8 mouse cellular contexts compared by ENCODE assay signal in genomic region chr1:173766848-173767617, GRCm38 (mm10). TPM values are rescaled to one million over a fixed set of nuclear protein-coding genes. Genes with fewer than 3 reads are reported as not detected.
DNase-seq lines count a peak whose midpoint lies in the region; ATAC-seq and TF ChIP-seq lines count a peak whose summit lies in the region.
"Not testable (repeated sequence)": the region's sequence is repeated elsewhere in the genome, so short reads cannot be mapped to it uniquely, and the experiment has no call there.

Gene Ifi204, minus strand, starts transcription at chr1:173766943.

- 80% methylated on average over 5 of the region's 5 CpGs for WGBS in limb, embryonic 14.5 days

- H3K4me1 ChIP-seq in limb, embryonic 14.5 days (ENCODE audit: control insufficient read depth, insufficient read depth, low read length), result not testable (repeated sequence)

- peak; percentile 53; the same call in 1 of the 2 replicates for ATAC-seq in erythroid progenitor cell, adult 5-6 weeks (replicated peaks; ENCODE audit: low FRiP score, poor library complexity, severe bottlenecking)
- not testable (repeated sequence) for ATAC-seq in limb, embryonic 14.5 days (ENCODE audit: low FRiP score, low read depth)

- not testable (repeated sequence) for H3K27ac ChIP-seq in limb, embryonic 14.5 days (replicated peaks; ENCODE audit: low read depth, low read length)

- TF ChIP-seq POLR2A in limb, embryonic 14.5 days (IDR thresholded peaks at IDR 0.05; ENCODE audit: borderline replicate concordance, extremely low read depth, insufficient read depth, insufficient read length), result not testable (repeated sequence)

- not testable (repeated sequence) for H3K36me3 ChIP-seq in limb, embryonic 14.5 days (ENCODE audit: control insufficient read depth, insufficient read depth, low read length)

- H3K4me3 ChIP-seq in limb, embryonic 14.5 days (replicated peaks; ENCODE audit: low read length), result not testable (repeated sequence)

- not testable (repeated sequence) for H3K27me3 ChIP-seq in limb, embryonic 14.5 days (ENCODE audit: control insufficient read depth, insufficient read depth, low read length)

- DNase-seq in 416B (ENCODE audit: low read depth), result peak; percentile 60
- DNase-seq in adrenal gland, adult 2 months, result peak; percentile 48
- peak; percentile 83 for DNase-seq in heart, adult 8-10 months (ENCODE audit: low spot score)
- DNase-seq in kidney, adult 11 months, result peak; percentile 36
- DNase-seq in limb, embryonic 14.5 days (ENCODE audit: low spot score), result peak; percentile 5
- peak; percentile 3 for DNase-seq in lung, postnatal 10 days
- peak; percentile 29 for DNase-seq in ovary, adult 18-20 months (ENCODE audit: low spot score)

- not testable (repeated sequence) for H3K9ac ChIP-seq in limb, embryonic 14.5 days (ENCODE audit: low read depth, low read length, severe bottlenecking)

- H3K9me3 ChIP-seq in limb, embryonic 14.5 days (ENCODE audit: control insufficient read depth, low read length), result not testable (repeated sequence)

- H3K4me2 ChIP-seq in limb, embryonic 14.5 days (replicated peaks; ENCODE audit: low read depth, low read length, severe bottlenecking), result not testable (repeated sequence)

RNA-seq across cellular contexts. Expression of gene Ifi204, which starts in this region (rescaled TPM):
- 1 to 10 TPM; 5.5 to 5.7 TPM for total RNA-seq in adrenal gland, adult 2 months (2021)
- 0.50 and 0.63 TPM in 2 replicates for polyA plus RNA-seq in adrenal gland, adult 2 months (2012; rRNA removed)
- 5.4 and 9.7 TPM in 2 replicates for total RNA-seq in erythroid progenitor cell, adult 5-6 weeks (2015; ENCODE audit: low replicate concordance)
- total RNA-seq in erythroid progenitor cell, adult 5-6 weeks (2017; ENCODE audit: low replicate concordance), result 10.1 and 13.5 TPM in 2 replicates
- 1 to 10 TPM; 1.5 to 2.4 (median 1.9) TPM for total RNA-seq in heart, adult 8-10 months (2022)
- polyA plus RNA-seq in limb, embryonic 14.5 days (2012; rRNA removed), result 0.83 and 1.5 TPM in 2 replicates
- 2.1 and 2.2 TPM in 2 replicates for polyA plus RNA-seq in limb, embryonic 14.5 days (2014; fragmentation: Nextera tagmentation; extraction: Ambion mirVana)

Comparison
In these comparisons a context has a peak if more than half of its experiments do, and no peak if none do; other contexts are left out.
1. DNase-seq: peak in every context shown above with its lines; median percentile 83 in heart, adult 8-10 months; 60 in 416B; 48 in adrenal gland, adult 2 months; 36 in kidney, adult 11 months; 29 in ovary, adult 18-20 months; 5 in limb, embryonic 14.5 days; 3 in lung, postnatal 10 days.